Mouse (Mus musculus) myocyte (in vitro differentiated cells): ENCODE results near the gene Slc9a1.

ENCODE experiments used
- CEBPB ChIP-seq: IDR thresholded peaks from 2 replicates; pipeline ENCODE4 v1.6.1; 2011; ENCODE audit warnings: mild to moderate bottlenecking, moderate library complexity; ENCODE audit not compliant: poor library complexity, insufficient read depth, severe bottlenecking
- E2F4 ChIP-seq: IDR thresholded peaks from one replicate; pipeline ENCODE4 v1.6.1; 2011; ENCODE audit warnings: mild to moderate bottlenecking, control low read depth, moderate library complexity; ENCODE audit not compliant: insufficient read depth
- MAX ChIP-seq: IDR thresholded peaks from one replicate; pipeline ENCODE4 v1.6.1; 2011; ENCODE audit warnings: low read depth, mild to moderate bottlenecking, control low read depth
- MYOD1 ChIP-seq, 3 experiments: IDR thresholded peaks; one replicate each; pipeline ENCODE4 v1.6.1; 2011; ENCODE audit warnings: control low read depth in 2 of 3, low read depth in 2 of 3, mild to moderate bottlenecking in 2 of 3, moderate library complexity in 1 of 3; ENCODE audit not compliant: insufficient read length in 2 of 3, control insufficient read depth in 1 of 3
- MYOG ChIP-seq, 3 experiments: IDR thresholded peaks; one replicate each; pipeline ENCODE4 v1.6.1; 2011; ENCODE audit warnings: control low read depth in 2 of 3, low read depth in 2 of 3, mild to moderate bottlenecking in 2 of 3; ENCODE audit not compliant: insufficient read length in 2 of 3, control insufficient read depth in 1 of 3, insufficient read depth in 1 of 3
- POLR2A ChIP-seq: IDR thresholded peaks from one replicate; pipeline ENCODE4 v1.6.1; 2011; ENCODE audit warnings: low read depth, mild to moderate bottlenecking, control low read depth, moderate library complexity; ENCODE audit not compliant: insufficient read length
- POLR2AphosphoS2 ChIP-seq: IDR thresholded peaks from one replicate; pipeline ENCODE4 v1.6.1; 2011; ENCODE audit warnings: low read depth, control low read depth; ENCODE audit not compliant: insufficient read length
- REST ChIP-seq: IDR thresholded peaks from one replicate; pipeline ENCODE4 v1.6.1; 2011; ENCODE audit warnings: mild to moderate bottlenecking, control low read depth, moderate library complexity; ENCODE audit not compliant: insufficient read depth, insufficient read length
- SRF ChIP-seq: IDR thresholded peaks from one replicate; pipeline ENCODE4 v1.6.1; 2011; ENCODE audit warnings: low read depth; ENCODE audit not compliant: control insufficient read depth, insufficient read length
- TCF12 ChIP-seq: IDR thresholded peaks from one replicate; pipeline ENCODE4 v1.6.1; 2011; ENCODE audit warnings: mild to moderate bottlenecking, control low read depth; ENCODE audit not compliant: poor library complexity, insufficient read depth, severe bottlenecking
- TCF3 ChIP-seq: IDR thresholded peaks from one replicate; pipeline ENCODE4 v1.6.1; 2011; ENCODE audit warnings: low read depth, control low read depth; ENCODE audit not compliant: insufficient read length
- USF1 ChIP-seq: IDR thresholded peaks from one replicate; pipeline ENCODE4 v1.6.1; 2011; ENCODE audit warnings: low read depth, mild to moderate bottlenecking, control low read depth, moderate library complexity

GRCm38 (mm10) chr4:133340217-133340616 is 29.3 kb upstream of the Slc9a1 start:
- TF ChIP-seq POLR2AphosphoS2 (no peak), MAX (no peak), POLR2A (no peak), USF1 (no peak), TCF12 (no peak), CEBPB (no peak), E2F4 (no peak), TCF3 (no peak), MYOD1 (IDR thresholded peaks at IDR 0.05; ENCODE audit: control insufficient read depth in 1 of 3, insufficient read length in 2 of 3, low read depth in 2 of 3) (no peak), REST (no peak), MYOG (IDR thresholded peaks at IDR 0.05; ENCODE audit: control insufficient read depth in 1 of 3, insufficient read depth in 1 of 3, insufficient read length in 2 of 3, low read depth in 2 of 3) (no peak), SRF (no peak)
